Mouse (Mus musculus) liver, embryonic 14.5 days (tissue): ENCODE results near the gene Smtnl2. TPM values are rescaled to one million over a fixed set of nuclear protein-coding genes. Genes with fewer than 3 reads are reported as not detected.

ENCODE experiments used
- ATAC-seq: fragments of 200-750 bp; cut with Nextera tagmentation; 2 replicates; pipeline ENCODE4 v1.8.0; 2017; ENCODE audit warnings: moderate number of reproducible peaks, mild to moderate bottlenecking, moderate library complexity; ENCODE audit not compliant: insufficient read depth
- DNase-seq, 3 experiments: peaks; one replicate each; pipeline ENCODE4 v3.0.0-alpha.2; 2012 to 2013; ENCODE audit warnings: low read depth in 3 of 3, low spot score in 3 of 3
- H3K27ac ChIP-seq: fragments of 300-500 bp; sonication (generic); 2 replicates; pipeline ENCODE4 v1.5.1; 2014; ENCODE audit warnings: moderate library complexity, mild to moderate bottlenecking, control low read depth, inconsistent platforms
- H3K27me3 ChIP-seq: fragments of 300-500 bp; sonication (generic); 2 replicates; pipeline ENCODE4 v1.6.1; 2014; ENCODE audit warnings: mild to moderate bottlenecking, low read length, moderate library complexity; ENCODE audit not compliant: control insufficient read depth, insufficient read depth
- H3K36me3 ChIP-seq: fragments of 300-500 bp; sonication (generic); replicated peaks from 2 replicates; pipeline ENCODE4 v1.6.1; 2014; ENCODE audit warnings: low read depth; ENCODE audit not compliant: control insufficient read depth, insufficient read depth
- H3K4me1 ChIP-seq, 2 experiments: fragments of 200-500 bp in 1 of 2; fragments of 300-500 bp in 1 of 2; sonication (generic) in 1 of 2; replicated peaks; 2 replicates each; pipeline ENCODE4 v1.6.1; 2012 to 2014; ENCODE audit warnings: antibody characterized with exemption in 1 of 2, inconsistent platforms in 1 of 2, low read length in 1 of 2; ENCODE audit not compliant: control insufficient read depth in 2 of 2, insufficient read depth in 2 of 2
- H3K4me2 ChIP-seq: fragments of 300-500 bp; sonication (generic); 2 replicates; pipeline ENCODE4 v1.6.1; 2014; ENCODE audit warnings: low read depth, mild to moderate bottlenecking, control low read depth, moderate library complexity
- H3K4me3 ChIP-seq, 2 experiments: fragments of 200-500 bp in 1 of 2; fragments of 300-500 bp in 1 of 2; sonication (generic) in 1 of 2; 2 replicates each; pipeline ENCODE4 v1.5.1; 2012 to 2014; ENCODE audit warnings: low read depth in 2 of 2, low read length in 2 of 2, mild to moderate bottlenecking in 2 of 2, control low read depth in 1 of 2, inconsistent platforms in 1 of 2, moderate library complexity in 1 of 2; ENCODE audit not compliant: insufficient read depth in 1 of 2
- H3K9ac ChIP-seq: fragments of 300-500 bp; sonication (generic); replicated peaks from 2 replicates; pipeline ENCODE4 v1.6.1; 2014; ENCODE audit warnings: mild to moderate bottlenecking, control low read depth, moderate library complexity
- H3K9me3 ChIP-seq: fragments of 300-500 bp; sonication (generic); 2 replicates; pipeline ENCODE4 v1.6.1; 2016; ENCODE audit warnings: low read length, mixed read lengths; ENCODE audit not compliant: control insufficient read depth
- CTCF ChIP-seq: IDR thresholded peaks from 2 replicates; pipeline ENCODE4 v1.5.1; 2016; ENCODE audit warnings: antibody characterized with exemption, low read depth, control low read depth
- EP300 ChIP-seq: IDR thresholded peaks from 2 replicates; pipeline ENCODE4 v1.6.1; 2016; ENCODE audit warnings: antibody characterized with exemption, low read depth
- WGBS: fragments of 180-500 bp; shearing (Covaris S2); extraction: QIAGEN DNeasy Blood & Tissue Kit; methylation state at CpG from one replicate; pipeline ENCODE4 v1.1.7; 2014; ENCODE audit not compliant: insufficient replicate concordance; 5-methylcytosine and 5-hydroxymethylcytosine counted together
- polyA plus RNA-seq, 2 experiments: library from polyadenylated mRNA; depleted of rRNA in 1 of 2; stranded (reverse) in 1 of 2; unstranded in 1 of 2; fragments of >200 nt; fragmentation: Nextera tagmentation in 1 of 2; extraction: Ambion mirVana in 1 of 2; gene quantifications; 2 replicates each; pipeline versions ENCODE4 v1.2.1 to v1.2.3; 2012 to 2014

Gene Smtnl2
- polyA plus RNA-seq, 2 experiments: 0.86 to 1.3 TPM

DNA sequence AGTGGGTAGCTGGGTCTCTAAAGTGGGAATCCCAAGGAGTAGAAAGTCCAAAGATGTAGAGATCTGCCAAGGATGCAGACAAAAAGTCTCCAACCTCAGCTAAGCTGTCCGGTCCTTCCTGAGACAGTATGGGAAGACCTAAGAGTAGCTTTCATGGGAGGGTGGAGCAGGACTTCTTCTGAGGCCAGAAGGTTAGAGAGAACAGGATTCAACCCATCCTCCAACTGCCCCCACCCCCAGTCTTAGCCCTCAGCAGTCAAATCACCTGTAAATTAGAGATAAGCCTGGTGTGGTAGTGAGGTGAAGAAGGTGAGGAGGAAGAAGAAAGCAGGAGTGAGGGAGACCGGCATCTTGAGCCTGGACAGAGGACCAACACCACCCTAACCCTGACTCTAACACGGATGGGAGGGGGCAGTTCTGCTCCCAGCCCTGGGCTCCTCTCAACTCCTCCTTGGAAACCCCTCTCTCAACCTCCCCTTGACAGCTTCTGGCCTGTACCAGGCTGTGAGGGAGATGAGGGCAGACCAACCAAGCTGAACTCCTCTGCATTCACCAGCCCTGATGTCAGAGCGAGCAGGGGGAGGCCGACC, 2.2 kb upstream of the Smtnl2 start:
- Histone ChIP-seq H3K36me3 (no peaks in the 10 kb centered on the region), H3K4me2 (no peak overlapping the region), H3K9ac (no peak overlapping the region), H3K9me3 (no peaks in the 10 kb centered on the region), H3K4me3 (no peak overlapping the region), H3K4me1 (peaks cover 15 to 34% of the 10 kb centered on the region in 2 experiments), H3K27me3 (peaks cover 4% of the 10 kb centered on the region), H3K27ac (no peak overlapping the region)
- DNase-seq: no peak
- 63% methylated on average over 5 of the region's 5 CpGs for WGBS
- no peak for ATAC-seq
- no peak for TF ChIP-seq CTCF

DNA sequence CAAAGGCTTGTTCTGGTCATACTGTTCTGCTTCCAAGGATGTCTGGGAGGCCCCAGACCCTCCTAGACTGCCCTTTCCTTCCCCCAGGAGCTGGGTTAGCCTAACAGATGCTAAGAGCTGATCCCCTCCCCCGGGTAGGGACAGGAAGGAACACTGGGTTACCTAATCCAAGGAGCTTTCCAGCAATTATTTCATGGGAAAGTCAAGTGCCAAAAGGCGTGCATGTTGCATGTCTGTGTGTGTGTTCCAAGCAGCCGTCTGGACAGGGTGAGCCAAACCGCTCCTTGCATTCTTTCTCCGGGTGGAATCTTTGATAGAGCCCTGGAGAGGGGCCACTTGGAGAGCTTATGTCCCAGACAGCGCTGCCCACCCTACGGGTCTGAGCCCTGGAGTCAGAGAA, 1.5 kb upstream of the Smtnl2 start:
- DNase-seq (no peak), ATAC-seq (no peak)
- TF ChIP-seq CTCF: no peak
- no peak for TF ChIP-seq EP300
- H3K4me3 ChIP-seq: no peak overlapping the region
- H3K4me1 ChIP-seq: peaks cover 15 to 36% of the 10 kb centered on the region in 2 experiments
- no peaks in the 10 kb centered on the region for H3K36me3 ChIP-seq
- no peak overlapping the region for H3K9ac ChIP-seq
- no peaks in the 10 kb centered on the region for H3K9me3 ChIP-seq
- WGBS: 64% methylated on average over 7 of the region's 7 CpGs
- H3K27ac ChIP-seq: no peak overlapping the region
- H3K27me3 ChIP-seq: peaks cover 4% of the 10 kb centered on the region
- no peak overlapping the region for H3K4me2 ChIP-seq

DNA sequence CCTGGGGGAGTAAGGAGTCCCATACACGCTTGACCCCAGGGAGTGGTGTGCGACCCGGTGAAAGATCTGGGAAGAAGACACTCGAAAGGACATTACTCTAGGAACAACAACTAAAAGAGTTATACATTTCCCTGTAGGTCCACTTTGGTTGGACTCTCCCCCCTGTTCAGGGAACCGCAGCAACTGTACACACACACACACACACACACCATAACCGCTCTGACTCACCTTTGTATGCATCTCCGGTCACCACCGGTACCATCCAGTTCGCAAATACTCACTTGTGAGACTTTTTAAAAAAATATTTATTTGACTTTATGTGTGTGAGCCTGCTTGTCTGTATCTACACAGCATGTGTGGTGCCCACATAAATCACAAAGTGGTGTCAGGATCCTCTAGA, 432 bp upstream of the Smtnl2 start:
- H3K4me2 ChIP-seq: peak overlapping the region; percentile 84
- H3K4me1 ChIP-seq: peaks cover 15 to 42% of the 10 kb centered on the region in 2 experiments
- H3K27me3 ChIP-seq: peaks cover 4% of the 10 kb centered on the region
- H3K36me3 ChIP-seq: no peaks in the 10 kb centered on the region
- TF ChIP-seq CTCF (no peak), EP300 (no peak)
- no peak for ATAC-seq
- DNase-seq: no peak
- no peak overlapping the region for H3K27ac ChIP-seq
- H3K9ac ChIP-seq: no peak overlapping the region
- 40% methylated on average over 9 of the region's 9 CpGs for WGBS
- no peaks in the 10 kb centered on the region for H3K9me3 ChIP-seq
- H3K4me3 ChIP-seq: peak overlapping the region in 1 of 2 experiments; percentile 58; a peak in 2 of 4 replicates

DNA sequence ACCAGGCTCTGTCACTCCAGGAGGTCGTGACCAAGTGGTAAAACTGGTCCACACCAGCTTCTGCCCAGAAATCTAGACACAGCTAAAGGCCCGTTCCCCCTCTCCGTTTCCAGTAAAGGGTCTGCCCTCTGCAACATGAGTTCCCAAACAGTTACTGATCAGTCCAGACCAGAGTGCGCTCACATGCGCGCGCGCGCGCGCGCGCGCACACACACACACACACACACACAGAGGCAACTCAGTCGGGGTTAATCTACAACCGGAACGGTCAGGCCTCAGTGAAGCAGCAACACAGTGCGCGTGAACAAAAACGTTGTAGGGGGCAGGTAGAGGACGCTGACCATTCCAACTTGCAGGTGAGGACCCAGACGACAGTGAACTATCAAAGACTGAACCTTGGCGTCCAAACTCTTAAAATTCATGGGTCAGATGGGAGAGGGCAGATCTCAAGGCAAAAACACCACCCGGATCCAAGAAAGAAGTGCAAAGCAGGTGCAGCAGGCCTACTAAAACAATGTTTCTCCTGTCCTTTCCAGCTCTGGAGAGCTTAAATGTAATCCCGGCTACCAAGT, 906 bp downstream of the Smtnl2 start:
- H3K4me1 ChIP-seq: peaks cover 12 to 33% of the 10 kb centered on the region in 2 experiments
- peak overlapping the region; percentile 84 for H3K4me2 ChIP-seq
- ATAC-seq (peak; percentile 27; the same call in 1 of the 2 replicates), DNase-seq (no peak)
- H3K4me3 ChIP-seq: peak overlapping the region; percentile 42 to 58
- no peaks in the 10 kb centered on the region for H3K36me3 ChIP-seq
- H3K9ac ChIP-seq: no peak overlapping the region
- no peaks in the 10 kb centered on the region for H3K9me3 ChIP-seq
- no peak overlapping the region for H3K27ac ChIP-seq
- WGBS: 4% methylated on average over 25 of the region's 25 CpGs
- H3K27me3 ChIP-seq: peaks cover 4% of the 10 kb centered on the region
- TF ChIP-seq EP300: no peak
- TF ChIP-seq CTCF: no peak

DNA sequence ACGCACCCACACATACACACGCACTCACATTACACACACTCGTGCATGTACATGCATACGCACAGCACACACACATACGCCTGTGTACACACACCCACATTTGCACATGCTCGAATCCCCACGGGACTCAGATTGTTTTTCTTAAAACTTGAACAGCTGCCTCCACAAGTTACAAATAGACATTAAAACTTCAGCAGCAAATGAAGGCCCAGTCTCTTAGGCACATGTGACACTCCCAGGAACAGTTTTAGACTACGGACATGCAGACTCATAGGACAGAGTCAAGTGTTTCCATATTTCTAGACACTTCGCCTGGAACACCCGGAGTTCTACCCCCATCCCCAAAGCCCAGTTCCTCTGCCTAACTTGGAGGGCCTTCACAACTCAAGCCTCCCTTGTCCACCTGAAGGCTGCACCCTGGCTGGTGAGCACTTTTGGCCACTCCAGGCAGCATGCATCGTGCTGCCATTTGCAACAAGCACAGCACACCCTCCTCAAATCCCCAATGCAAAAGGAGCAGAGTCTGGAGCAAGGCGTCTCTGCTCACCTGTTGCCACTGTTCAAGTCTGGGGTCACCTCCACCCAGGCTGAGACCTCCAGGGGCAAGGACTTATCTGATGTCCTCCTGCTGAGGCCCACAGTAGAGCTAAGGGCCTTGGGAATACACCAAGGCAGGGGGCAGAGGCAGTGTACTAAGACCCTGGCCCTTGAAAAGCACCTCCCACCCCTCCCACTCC, 1.7 kb downstream of the Smtnl2 start:
- Histone ChIP-seq H3K4me2 (peak overlapping the region; percentile 20; the same call in 1 of the 2 replicates), H3K9me3 (no peaks in the 10 kb centered on the region), H3K27ac (no peak overlapping the region), H3K4me3 (0 out of 4 replicates have a peak overlapping the region, but pooled peaks of 1 of the 2 experiments have one; percentile 16), H3K36me3 (no peaks in the 10 kb centered on the region), H3K9ac (no peak overlapping the region), H3K4me1 (peaks cover 4 to 25% of the 10 kb centered on the region in 2 experiments), H3K27me3 (peaks cover 4% of the 10 kb centered on the region)
- TF ChIP-seq CTCF (no peak), EP300 (no peak)
- DNase-seq (no peak), ATAC-seq (no peak)
- WGBS: 67% methylated on average over 12 of the region's 12 CpGs
